Mouse (Mus musculus) lung, postnatal 36 days (tissue): ENCODE measurements around the gene Amfr.

Source experiments
- DNase-seq: peaks from one replicate; pipeline ENCODE4 v3.0.0; 2022; ENCODE audit warnings: mixed read lengths

Amfr gene

GRCm38 (mm10) chr8:93929233-93929632 lies 83.4 kb downstream of the Amfr start:
- DNase-seq = no peak

GRCm38 (mm10) chr8:93925513-93925912 lies 87.1 kb downstream of the Amfr start:
- no peak for DNase-seq

- peak; percentile 31 for DNase-seq
Measured at GRCm38 (mm10) chr8:93923897-93924334, 88.7 kb downstream of the Amfr start.
